Mouse (Mus musculus): ENCODE measurements around the gene Klb. TPM values are rescaled to one million over a fixed set of nuclear protein-coding genes. Genes with fewer than 3 reads are reported as not detected.
"Not testable (repeated sequence)": the region's sequence is repeated elsewhere in the genome, so short reads cannot be mapped to it uniquely, and the experiment has no call there.

The Klb gene
- total RNA-seq (2021), result 1 to 10 TPM; 8.4 to 9.6 TPM
- long read RNA-seq, experiment 1, partial matches to known transcripts, result 1 of 6 reads
- long read RNA-seq, experiment 1, other reads (novel, unspliced or antisense), result 1 of 6 reads
- long read RNA-seq, experiment 2, partial matches to known transcripts, result 0 of 1 reads
- long read RNA-seq, experiment 2, other reads (novel, unspliced or antisense), result 0 of 1 reads

DNA sequence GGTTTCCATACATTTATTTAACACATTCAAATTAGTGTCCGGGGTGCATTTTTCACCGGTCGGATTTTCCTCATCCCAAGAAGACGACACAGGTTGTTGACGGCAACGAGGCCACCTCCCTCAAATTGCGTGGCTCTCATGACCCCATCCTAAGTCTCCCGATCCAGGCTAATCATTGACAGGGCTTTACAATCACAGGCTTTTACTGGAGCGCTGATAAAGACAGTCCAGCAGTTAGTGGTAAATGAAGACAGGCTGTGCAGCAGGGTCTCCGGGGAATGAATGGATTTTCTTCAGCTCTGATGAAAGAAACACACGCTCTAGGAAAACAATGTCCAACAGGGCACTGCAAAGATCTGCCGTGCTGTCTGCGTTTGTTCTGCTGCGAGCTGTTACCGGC is at the start of gene Klb:
Klb (plus strand) TSS at position 147 of the 400 bp plus-strand sequence.
- DNase-seq, result no peak

DNA sequence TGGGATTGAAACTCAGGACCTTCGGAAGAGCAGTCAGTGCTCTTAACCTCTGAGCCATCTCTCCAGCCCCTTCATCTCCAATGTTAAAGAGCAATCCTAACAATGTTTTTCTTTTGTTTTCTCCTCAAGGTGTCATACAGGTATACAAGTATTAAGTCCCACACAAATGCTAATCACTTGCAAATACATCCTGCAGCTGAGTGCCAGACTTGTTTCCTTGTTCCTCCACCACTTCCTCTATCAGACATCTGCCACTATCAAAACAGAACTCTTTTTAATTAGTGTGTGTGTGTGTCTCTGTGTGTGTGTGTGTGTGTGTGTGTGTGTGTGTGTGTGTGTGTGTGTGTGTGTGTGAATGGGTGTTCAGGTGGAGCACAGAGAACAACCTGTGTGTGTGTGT is 48.5 kb upstream of the Klb start:
- not testable (repeated sequence) for DNase-seq

DNA sequence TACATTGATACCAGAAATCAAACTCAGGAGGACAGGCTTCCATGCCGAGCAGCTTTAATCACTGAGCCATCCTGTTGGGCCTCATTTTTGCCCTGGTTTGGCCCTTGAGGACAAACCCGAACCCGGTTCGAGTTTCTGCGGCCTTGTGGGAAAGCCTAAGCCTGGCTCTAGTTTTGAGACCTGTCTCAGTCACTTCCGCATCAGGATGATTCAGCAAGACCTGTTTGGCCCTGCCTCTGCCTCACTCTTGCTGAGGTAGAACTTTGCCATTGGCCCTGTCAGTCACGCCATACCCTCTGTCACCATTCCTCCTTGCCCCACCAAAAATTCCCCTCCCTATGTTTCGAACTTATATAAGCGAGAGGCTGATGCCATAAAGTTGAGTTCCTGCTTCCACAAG is 48.0 kb upstream of the Klb start:
- DNase-seq, result no peak

DNA sequence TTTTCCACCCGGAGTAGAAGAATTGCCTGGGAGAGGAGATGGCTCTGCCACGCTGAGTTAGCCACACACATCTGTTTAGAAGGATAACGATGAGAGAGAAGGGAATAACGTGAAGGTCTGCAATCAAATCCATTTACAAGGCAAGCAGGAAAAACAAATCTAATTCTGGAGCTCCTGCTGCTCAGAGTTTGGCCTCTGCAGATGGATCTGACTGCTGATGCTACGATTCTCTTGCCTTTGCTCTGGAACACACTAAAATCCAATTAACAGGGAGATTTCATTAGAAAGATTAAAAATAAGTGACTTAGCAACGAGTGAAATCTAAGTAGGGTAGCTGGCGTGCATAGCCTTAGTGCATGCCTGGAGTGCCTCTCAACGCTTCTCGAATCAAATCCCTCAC is 42.6 kb upstream of the Klb start:
- no peak for DNase-seq

DNA sequence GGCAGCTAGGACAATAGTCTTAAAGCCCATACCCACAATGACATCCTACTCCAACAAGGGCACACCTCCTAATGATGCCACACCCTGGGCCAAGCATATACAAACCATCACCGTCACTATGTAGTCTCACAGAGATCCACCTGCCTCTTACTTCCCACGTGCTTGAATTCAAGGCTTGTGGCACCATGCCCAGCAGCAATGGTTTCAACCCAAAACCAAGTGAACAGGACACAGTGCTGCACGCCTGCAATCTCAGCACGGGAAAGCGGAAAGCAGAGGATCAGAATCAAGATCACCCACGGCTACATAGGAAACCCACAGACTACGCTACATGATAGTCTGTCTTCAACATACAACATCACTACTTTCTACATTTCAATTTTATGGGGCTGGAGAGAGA is 39.9 kb upstream of the Klb start:
- DNase-seq, result no peak

GRCm38 (mm10) chr5:65308866-65309265 is 39.2 kb upstream of the Klb start:
- DNase-seq, result no peak

DNA sequence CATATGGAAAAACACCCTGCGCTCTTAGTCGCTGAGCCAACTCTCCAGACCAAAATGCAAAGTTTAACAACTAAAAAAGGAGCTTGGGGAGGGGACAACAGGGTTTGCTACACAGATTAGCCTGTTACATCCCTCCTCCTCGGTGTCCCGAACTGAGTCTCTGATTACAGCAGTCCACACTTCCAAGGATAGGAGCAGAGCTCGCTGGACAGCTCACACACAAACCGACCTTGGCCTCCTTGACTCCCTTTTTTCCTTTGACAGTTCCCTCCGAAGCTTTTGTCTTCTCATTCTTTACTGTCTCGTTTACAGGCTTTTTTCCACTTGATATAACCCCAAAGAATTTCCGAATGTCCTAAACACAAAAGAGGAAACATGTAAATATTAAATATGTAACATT is 28.9 kb upstream of the Klb start:
- peak; percentile 54 to 60 for DNase-seq

DNA sequence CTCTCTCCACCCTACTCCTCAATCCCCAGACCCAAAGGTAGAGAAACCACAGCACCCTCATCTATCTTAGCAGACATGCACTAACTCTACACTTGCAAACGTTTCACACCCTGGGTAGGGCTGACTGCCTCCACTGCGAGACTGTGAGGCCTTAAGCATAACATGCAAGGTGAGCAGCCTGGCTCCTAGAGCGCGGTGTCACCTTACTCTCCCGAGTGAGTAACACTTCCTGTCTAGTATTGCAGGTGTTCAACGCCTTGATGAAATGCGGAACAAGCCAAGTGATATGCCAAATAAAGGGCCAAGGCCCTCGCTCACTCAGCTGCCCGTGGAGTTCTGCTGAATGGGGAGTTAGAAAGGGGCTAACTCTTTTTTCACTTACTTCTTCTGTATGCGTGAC is 25.9 kb upstream of the Klb start:
- DNase-seq, result no peak

GRCm38 (mm10) chr5:65324271-65324670 is 23.8 kb upstream of the Klb start:
- DNase-seq, result no peak

DNA sequence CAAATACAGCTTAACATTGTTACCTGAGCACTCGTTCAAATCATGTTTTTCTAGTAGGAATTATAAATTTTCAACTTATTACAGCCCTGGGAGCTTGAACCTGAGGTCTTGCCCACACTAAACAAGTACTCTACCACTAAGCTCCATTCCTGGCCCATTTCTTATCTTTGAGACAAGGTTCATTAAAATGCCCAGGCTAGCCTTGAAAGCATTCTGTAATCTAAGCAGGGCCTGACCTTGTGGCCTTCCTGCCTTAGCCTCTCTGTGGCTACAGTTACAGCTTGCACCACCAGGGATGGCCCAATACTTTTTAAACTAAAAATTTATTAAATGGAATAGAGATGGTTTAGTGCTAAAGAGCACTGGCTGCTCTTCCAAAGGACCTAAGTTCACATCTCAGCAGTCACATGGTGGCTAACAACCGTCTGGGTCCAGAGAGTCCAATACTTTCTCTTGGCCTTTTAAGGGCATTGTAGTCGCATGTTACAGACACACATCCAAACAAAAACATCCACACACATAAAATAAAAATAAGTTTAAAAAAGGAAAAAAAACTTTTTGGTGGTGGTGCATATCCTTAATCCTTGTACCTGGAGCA is 23.3 kb upstream of the Klb start:
- peak; percentile 28 to 32 for DNase-seq

DNA sequence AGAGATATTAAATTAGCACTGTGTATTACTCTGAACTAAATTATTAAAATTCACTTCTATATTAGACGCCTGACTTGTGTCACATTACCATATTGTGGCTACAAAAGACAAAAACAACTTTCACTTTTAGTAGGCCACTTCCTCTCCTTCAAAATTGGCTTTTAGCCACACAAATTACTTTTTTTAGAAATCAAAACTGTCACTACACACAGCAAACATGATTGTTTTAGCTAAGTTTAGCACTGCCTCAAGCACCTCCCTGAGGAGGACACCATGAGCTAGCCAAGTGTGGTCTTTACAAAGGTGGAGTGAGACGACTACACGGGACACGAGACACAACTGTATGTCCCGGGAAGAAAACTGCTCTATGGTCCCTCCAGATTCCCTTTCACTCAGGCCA is 21.9 kb upstream of the Klb start:
- DNase-seq, result no peak

GRCm38 (mm10) chr5:65329971-65330370 is 18.1 kb upstream of the Klb start:
- no peak for DNase-seq

DNA sequence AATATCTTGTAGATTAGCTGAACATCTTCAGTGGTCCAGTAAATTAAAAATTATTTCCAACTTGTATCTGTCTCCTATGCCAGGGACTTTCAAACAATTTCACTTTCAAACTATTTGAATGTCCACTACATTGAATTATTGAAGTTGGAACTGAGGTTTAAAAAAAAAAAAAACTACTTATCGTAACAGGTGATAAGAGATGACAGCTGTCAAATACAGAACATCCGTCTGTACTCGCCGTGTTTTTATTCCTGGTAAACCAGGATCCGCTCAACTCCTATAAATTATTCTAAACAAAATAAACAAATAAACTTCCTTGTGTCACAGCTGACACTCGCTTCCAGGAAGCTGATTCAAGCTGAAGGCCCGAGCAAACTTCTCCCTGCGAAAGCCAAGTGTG is 13.3 kb upstream of the Klb start:
- DNase-seq, result no peak

- DNase-seq, result peak; percentile 89 to 93
Measured at GRCm38 (mm10) chr5:65335298-65336074, 12.6 kb upstream of the Klb start, which contains the start of gene Rfc1. Gene Rfc1 (minus strand): TSS chr5:65335670.

- no peak for DNase-seq
Measured at GRCm38 (mm10) chr5:65336075-65336355, 12.1 kb upstream of the Klb start.

- DNase-seq, result no peak
Measured at GRCm38 (mm10) chr5:65338394-65338793, 9.7 kb upstream of the Klb start.

DNA sequence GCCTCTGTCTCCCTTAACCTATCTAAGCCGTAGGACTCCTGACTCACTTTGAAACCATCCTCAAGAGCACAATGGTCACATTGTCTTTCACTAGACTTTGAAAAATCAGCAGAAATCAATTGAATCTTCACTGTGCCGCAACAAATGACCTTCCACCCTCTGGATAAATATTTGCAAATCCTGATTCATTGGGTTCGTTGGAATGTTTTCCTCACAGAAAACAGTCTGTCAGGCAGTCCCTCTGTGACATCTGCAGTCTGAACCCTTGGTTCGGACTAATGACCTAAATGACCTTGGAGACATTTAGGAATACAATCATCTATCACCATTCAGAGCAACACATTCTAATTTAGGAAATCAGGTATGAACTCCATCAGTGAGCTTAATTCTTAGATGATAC is 7.9 kb upstream of the Klb start:
- no peak for DNase-seq

DNA sequence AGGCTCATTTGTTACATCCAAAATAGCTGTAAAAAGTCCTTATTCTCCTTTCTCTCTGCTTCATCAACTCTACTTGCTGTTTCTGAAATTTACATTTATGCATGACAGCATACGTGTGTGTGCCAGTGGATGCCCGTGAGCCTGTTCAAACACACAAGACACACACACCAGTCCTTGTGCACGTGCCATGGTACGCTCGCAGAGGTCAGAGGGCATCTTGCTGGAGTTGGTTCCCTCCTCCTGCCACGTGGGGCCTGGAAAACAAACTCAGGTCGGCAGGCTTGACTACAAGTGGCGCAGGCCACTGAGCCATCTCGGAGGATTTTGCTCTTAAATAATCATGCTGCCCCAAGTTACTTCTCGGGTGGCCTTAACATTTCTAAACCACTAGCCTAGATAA is 2.4 kb downstream of the Klb start:
- peak in 1 of 2 experiments; percentile 50 for DNase-seq

GRCm38 (mm10) chr5:65354097-65354496 is 6.0 kb downstream of the Klb start:
- peak; percentile 13 to 49 for DNase-seq

DNA sequence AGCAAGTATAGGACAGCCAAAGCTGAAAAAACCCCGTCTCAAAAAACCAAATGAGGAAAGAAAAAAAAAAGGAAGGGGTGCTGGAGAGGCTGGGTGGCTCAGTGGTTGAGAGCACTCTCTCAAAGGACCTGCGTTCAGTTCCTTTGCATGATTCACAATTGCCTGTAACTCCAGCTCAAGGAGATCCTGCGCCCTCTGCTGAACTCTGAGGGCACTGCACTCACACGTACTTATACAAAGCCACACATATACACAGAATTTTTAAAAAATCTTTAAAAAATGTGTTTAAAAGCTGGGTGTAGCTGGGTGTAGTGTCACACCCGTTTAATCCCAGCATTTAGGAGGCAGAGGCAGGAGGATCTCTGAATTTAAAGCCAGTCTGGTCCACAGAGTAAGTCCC is 6.9 kb downstream of the Klb start:
- DNase-seq, result no peak

DNA sequence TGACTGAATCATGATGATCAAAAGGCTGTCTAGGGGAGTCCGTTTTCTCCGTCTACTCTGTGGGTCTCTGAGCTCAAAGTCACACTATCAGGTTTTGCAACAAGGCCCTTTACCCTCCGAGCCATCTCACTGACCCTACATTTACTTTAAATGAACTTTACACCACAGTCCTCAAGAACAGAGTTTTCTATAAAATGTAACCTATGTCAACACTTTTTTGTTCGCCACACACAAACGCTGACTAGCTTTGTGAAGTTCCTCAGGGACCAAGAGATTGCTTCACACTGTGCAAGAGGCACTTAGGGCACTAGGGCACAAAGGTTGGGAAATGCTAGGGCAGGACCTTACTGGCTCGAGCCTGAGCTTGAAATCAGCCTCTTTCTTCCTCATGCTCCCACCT is 8.7 kb downstream of the Klb start:
- peak; percentile 11 to 40 for DNase-seq

DNA sequence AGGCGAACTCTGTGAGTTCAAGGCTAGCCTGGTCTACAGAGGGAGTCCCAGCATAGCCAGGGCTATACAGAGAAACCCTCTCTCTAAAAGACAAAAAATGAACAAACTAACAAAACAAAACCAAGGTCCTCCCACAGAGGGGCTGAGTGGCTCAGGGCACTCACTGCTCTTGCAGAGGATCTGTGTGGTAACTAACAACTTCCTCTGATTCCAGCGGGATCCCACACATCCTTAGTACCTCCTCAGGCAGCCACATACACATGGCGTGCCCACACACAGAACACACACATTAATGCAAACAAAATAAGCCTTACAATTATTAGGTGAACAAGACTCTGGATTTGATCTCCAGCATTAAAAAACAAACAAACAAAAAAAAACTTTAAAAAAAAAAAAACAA is 9.7 kb downstream of the Klb start:
- DNase-seq, result no peak

DNA sequence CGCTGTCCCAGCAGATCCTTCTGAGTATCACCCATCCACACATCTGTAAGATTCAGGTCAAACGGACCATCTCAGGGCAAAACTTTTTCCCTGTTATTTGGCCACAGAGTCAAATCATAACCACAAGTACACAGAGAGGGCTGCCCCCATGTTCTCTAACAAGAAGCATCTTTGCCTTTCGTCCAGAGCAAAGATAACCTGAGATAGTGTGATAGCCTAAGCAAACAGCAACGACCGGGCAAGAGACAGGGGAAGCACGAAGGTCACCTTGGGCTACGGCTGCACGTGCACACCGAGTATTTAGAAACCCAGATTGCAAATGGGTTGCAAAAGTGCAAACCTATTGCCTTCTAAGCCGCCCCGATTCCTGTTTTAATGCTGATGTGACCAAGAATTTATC is 19.7 kb downstream of the Klb start:
- DNase-seq, result no peak

DNA sequence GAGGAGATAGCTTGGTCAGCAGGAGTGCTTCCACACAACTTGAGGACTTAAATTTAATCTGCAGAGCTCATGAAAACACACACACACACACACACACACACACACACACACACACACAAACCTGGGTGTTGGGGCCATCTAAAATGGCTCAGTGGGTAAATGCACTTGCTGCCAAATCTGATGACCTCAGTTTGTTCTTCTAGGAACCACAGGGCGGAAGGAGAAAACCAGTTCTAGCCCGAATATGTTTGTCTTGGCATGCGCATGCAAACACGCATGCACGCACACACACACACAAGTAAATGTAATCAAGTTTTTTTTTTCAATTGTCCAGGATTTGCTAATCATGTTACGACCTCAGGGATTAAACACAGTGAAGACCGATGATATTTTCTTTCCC is 23.4 kb downstream of the Klb start:
- DNase-seq, result no peak
